Comparison of ENCODE assay signal across 19 mouse cellular contexts in the genomic region with DNA sequence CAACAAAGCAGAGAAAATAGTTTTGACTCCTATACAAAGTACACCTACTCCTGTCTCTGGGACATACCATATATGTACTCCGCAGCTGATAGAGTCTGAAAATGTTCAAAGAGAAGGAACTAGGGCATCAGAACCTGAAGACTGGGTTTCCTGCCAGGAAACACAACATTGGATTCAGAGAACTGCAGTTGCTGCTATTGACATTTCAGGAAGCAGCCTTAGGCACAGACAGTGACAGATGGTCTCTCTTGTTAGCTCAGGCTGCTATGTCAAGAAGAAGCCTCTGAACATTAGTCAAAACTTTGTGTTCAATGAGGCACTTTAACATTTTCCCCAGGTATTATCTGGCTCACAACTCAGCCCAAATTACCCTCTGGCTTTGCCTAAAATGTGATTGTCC.
DNase-seq lines count a peak whose midpoint lies in the region; ATAC-seq and TF ChIP-seq lines count a peak whose summit lies in the region.
"Had no signal": no experiment of that assay in that cellular context is flagged by ENCODE, and none has a peak within 500 bp of the region (broad histone marks: within the 10 kb centered on the region; RNA-seq: fewer than 3 reads in every experiment).

No protein-coding gene starts in this region.

- TF ChIP-seq CTCF in forebrain, postnatal 0 days (IDR thresholded peaks at IDR 0.05; ENCODE audit: low read depth): no peak

- peak; percentile 63 for DNase-seq in forebrain, postnatal 0 days
- DNase-seq in forebrain, embryonic 11.5 days (ENCODE audit: low spot score): no peak
- DNase-seq in right cerebral cortex, adult 18-20 months: peak; percentile 53
- no peak for DNase-seq in right cerebral cortex, postnatal 14 days
- peak; percentile 18 to 20 for DNase-seq in layer of hippocampus, postnatal 36 days
- no peak for DNase-seq in kidney, postnatal 25 days
- DNase-seq in urinary bladder, postnatal 25 days (ENCODE audit: low spot score): no peak
- DNase-seq: embryo, embryonic 11 days; gastrocnemius, postnatal 36 days; liver, postnatal 0 days; midbrain, embryonic 14.5 days; thymus, postnatal 25 days had no signal

- peak; percentile 78 for ATAC-seq in forebrain, postnatal 0 days
- ATAC-seq in forebrain, embryonic 11.5 days (replicated peaks; ENCODE audit: low FRiP score): no peak
- ATAC-seq: activated CD4-positive, CD25-positive, alpha-beta regulatory T cell, adult 4 months; intestine, embryonic 15.5 days; liver, postnatal 0 days had no signal

- no peak overlapping the region for H3K4me3 ChIP-seq in forebrain, postnatal 0 days (ENCODE audit: low read depth, low read length)
- no peak overlapping the region for H3K4me3 ChIP-seq in forebrain, embryonic 11.5 days (ENCODE audit: low read depth, low read length)
- H3K4me3 ChIP-seq: erythroblast, embryonic 14.5 days; intestine, embryonic 15.5 days; limb, embryonic 12.5 days; neural tube, embryonic 12.5 days had no signal

- no peak overlapping the region for H3K9ac ChIP-seq in forebrain, postnatal 0 days
- H3K9ac ChIP-seq in forebrain, embryonic 11.5 days (ENCODE audit: low read length): no peak overlapping the region
- H3K9ac ChIP-seq: intestine, embryonic 15.5 days; limb, embryonic 12.5 days; liver, postnatal 0 days; neural tube, embryonic 12.5 days had no signal

- H3K4me1 ChIP-seq in forebrain, postnatal 0 days (ENCODE audit: insufficient read depth): no peaks in the 10 kb centered on the region
- no peaks in the 10 kb centered on the region for H3K4me1 ChIP-seq in forebrain, embryonic 11.5 days (replicated peaks; ENCODE audit: control insufficient read depth, insufficient read depth, low read length)
- H3K4me1 ChIP-seq: intestine, embryonic 15.5 days; limb, embryonic 12.5 days; neural tube, embryonic 12.5 days had no signal

- no peaks in the 10 kb centered on the region for H3K27me3 ChIP-seq in forebrain, postnatal 0 days (ENCODE audit: insufficient read depth, low read length)
- H3K27me3 ChIP-seq in forebrain, embryonic 11.5 days (ENCODE audit: control insufficient read depth, insufficient read depth, low read length): no peaks in the 10 kb centered on the region
- H3K27me3 ChIP-seq: intestine, embryonic 15.5 days; limb, embryonic 12.5 days; neural tube, embryonic 12.5 days had no signal

- H3K27ac ChIP-seq in forebrain, postnatal 0 days (ENCODE audit: low read depth, low read length): no peak overlapping the region
- H3K27ac ChIP-seq in forebrain, embryonic 11.5 days (ENCODE audit: low read depth, low read length): no peak overlapping the region
- H3K27ac ChIP-seq: intestine, embryonic 15.5 days; kidney, postnatal 0 days; limb, embryonic 12.5 days; macrophage; neural tube, embryonic 12.5 days had no signal

- no peak overlapping the region for H3K4me2 ChIP-seq in forebrain, postnatal 0 days (ENCODE audit: low read depth)
- H3K4me2 ChIP-seq in forebrain, embryonic 11.5 days (ENCODE audit: low read depth, low read length, severe bottlenecking): no peak overlapping the region
- H3K4me2 ChIP-seq: intestine, embryonic 15.5 days; limb, embryonic 12.5 days; neural tube, embryonic 12.5 days had no signal

- H3K9me3 ChIP-seq in forebrain, postnatal 0 days (ENCODE audit: low read length): no peaks in the 10 kb centered on the region
- no peaks in the 10 kb centered on the region for H3K9me3 ChIP-seq in forebrain, embryonic 11.5 days (ENCODE audit: control insufficient read depth, low read length)
- H3K9me3 ChIP-seq: intestine, embryonic 15.5 days; limb, embryonic 12.5 days; neural tube, embryonic 12.5 days had no signal

- H3K36me3 ChIP-seq in forebrain, postnatal 0 days (ENCODE audit: insufficient read depth): no peaks in the 10 kb centered on the region
- H3K36me3 ChIP-seq in forebrain, embryonic 11.5 days (ENCODE audit: control insufficient read depth, insufficient read depth, low read length): no peaks in the 10 kb centered on the region
- H3K36me3 ChIP-seq: intestine, embryonic 15.5 days; limb, embryonic 12.5 days; neural tube, embryonic 12.5 days had no signal

- WGBS in forebrain, postnatal 0 days: 70% methylated on average over 1 of the region's 1 CpGs
- 96% methylated on average over 1 of the region's 1 CpGs for WGBS in forebrain, embryonic 11.5 days

Comparison
In these comparisons a context has a peak if more than half of its experiments do, and no peak if none do; other contexts are left out.
1. DNase-seq: peak in forebrain, postnatal 0 days (single experiment), right cerebral cortex, adult 18-20 months (single experiment) and layer of hippocampus, postnatal 36 days (2 of 2); none in forebrain, embryonic 11.5 days (single experiment), right cerebral cortex, postnatal 14 days (single experiment), kidney, postnatal 25 days (0 of 2) and urinary bladder, postnatal 25 days (single experiment).